Mouse (Mus musculus) thymus, adult 2 months (tissue): Measurements from ENCODE around the gene Rbms3. TPM values are rescaled to one million over a fixed set of nuclear protein-coding genes. Genes with fewer than 3 reads are reported as not detected.

Experiments used
- DNase-seq: peaks from one replicate; pipeline ENCODE4 v3.0.0; 2021
- H3K27ac ChIP-seq: fragments of 200-500 bp; 2 replicates; pipeline ENCODE4 v1.5.1; 2012; ENCODE audit warnings: low read length, control low read depth; ENCODE audit not compliant: control insufficient read depth, insufficient read depth
- H3K27me3 ChIP-seq: fragments of 200-500 bp; 2 replicates; pipeline ENCODE4 v1.6.1; 2012; ENCODE audit warnings: mild to moderate bottlenecking, low read length, moderate library complexity, mixed read lengths; ENCODE audit not compliant: control insufficient read depth, insufficient read depth
- H3K36me3 ChIP-seq: fragments of 200-500 bp; 2 replicates; pipeline ENCODE4 v1.6.1; 2012; ENCODE audit warnings: mild to moderate bottlenecking, low read length, moderate library complexity; ENCODE audit not compliant: control insufficient read depth, insufficient read depth
- H3K4me1 ChIP-seq: fragments of 200-500 bp; replicated peaks from 2 replicates; pipeline ENCODE4 v1.6.1; 2012; ENCODE audit warnings: low read length; ENCODE audit not compliant: control insufficient read depth, insufficient read depth
- H3K4me3 ChIP-seq: fragments of 200-500 bp; 2 replicates; pipeline ENCODE4 v1.5.1; 2012; ENCODE audit warnings: mild to moderate bottlenecking, low read length, control low read depth, moderate library complexity; ENCODE audit not compliant: control insufficient read depth, insufficient read depth
- CTCF ChIP-seq: fragments of 200-500 bp; IDR thresholded peaks from 2 replicates; pipeline ENCODE4 v1.5.1; 2012; ENCODE audit warnings: mild to moderate bottlenecking, control low read depth, low read length, moderate library complexity, borderline replicate concordance; ENCODE audit not compliant: control insufficient read depth, poor library complexity, insufficient read depth; ENCODE audit errors: extremely low read depth
- POLR2A ChIP-seq: fragments of 200-500 bp; IDR thresholded peaks from 2 replicates; pipeline ENCODE4 v1.6.1; 2012; ENCODE audit warnings: mild to moderate bottlenecking, low read length, control low read depth, moderate library complexity; ENCODE audit not compliant: control insufficient read depth, poor library complexity, insufficient read depth; ENCODE audit errors: extremely low read depth
- WGBS: fragments of 180-500 bp; shearing (Covaris S2); methylation state at CpG from one replicate; pipeline ENCODE4 v1.1.7; 2018; 5-methylcytosine and 5-hydroxymethylcytosine counted together
- polyA plus RNA-seq: library from polyadenylated mRNA; depleted of rRNA; stranded (reverse); fragments of >200 nt; gene quantifications from 2 replicates; pipeline ENCODE4 v1.2.3, GENCODE M21; 2012

Rbms3 gene
- polyA plus RNA-seq, 1 experiment = 10.9 TPM

GRCm38 (mm10) chr9:116791850-116792249, 837.9 kb downstream of the Rbms3 start:
- 90% methylated on average over 7 of the region's 7 CpGs for WGBS
- TF ChIP-seq POLR2A (no peak), CTCF (no peak)
- H3K4me1 ChIP-seq = no peaks in the 10 kb centered on the region
- no peak overlapping the region for H3K27ac ChIP-seq
- H3K36me3 ChIP-seq = no peaks in the 10 kb centered on the region
- DNase-seq = no peak
- H3K4me3 ChIP-seq = no peak overlapping the region
- H3K27me3 ChIP-seq = no peaks in the 10 kb centered on the region

- no peak for DNase-seq
- Histone ChIP-seq H3K4me3 (no peak overlapping the region), H3K36me3 (no peaks in the 10 kb centered on the region), H3K4me1 (no peaks in the 10 kb centered on the region), H3K27ac (no peak overlapping the region), H3K27me3 (no peaks in the 10 kb centered on the region)
- TF ChIP-seq CTCF (no peak), POLR2A (no peak)
- WGBS = 89% methylated on average over 11 of the region's 11 CpGs
These were observed 843.3 kb downstream of the Rbms3 start for GRCm38 (mm10) chr9:116786136-116787046.

DNA sequence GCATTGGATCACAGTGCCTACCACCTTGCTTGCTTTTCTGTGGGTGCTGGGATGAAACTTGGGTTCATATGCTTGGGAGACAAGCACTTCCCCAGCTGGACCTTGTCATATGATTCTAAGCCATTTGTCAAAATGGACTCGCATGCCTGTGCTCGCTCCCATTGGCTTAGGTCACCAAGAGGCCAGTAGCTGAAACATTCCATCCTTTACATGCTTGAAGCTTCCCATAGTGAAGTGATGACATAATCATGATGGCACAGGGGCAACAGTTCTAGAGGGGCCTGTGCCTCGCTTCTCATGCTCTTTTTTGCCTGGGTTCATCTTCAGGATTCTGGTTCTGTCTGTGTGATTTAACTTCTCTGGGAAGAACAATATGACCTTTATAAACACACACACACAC, 857.9 kb downstream of the Rbms3 start:
- no peak for TF ChIP-seq CTCF
- TF ChIP-seq POLR2A = no peak
- H3K4me1 ChIP-seq = no peaks in the 10 kb centered on the region
- WGBS = 88% methylated on average over 3 of the region's 3 CpGs
- H3K36me3 ChIP-seq = no peaks in the 10 kb centered on the region
- H3K27me3 ChIP-seq = no peaks in the 10 kb centered on the region
- DNase-seq = no peak
- H3K4me3 ChIP-seq = no peak overlapping the region
- H3K27ac ChIP-seq = no peak overlapping the region

GRCm38 (mm10) chr9:116769358-116770054, 860.2 kb downstream of the Rbms3 start:
- DNase-seq = no peak
- Histone ChIP-seq H3K36me3 (no peaks in the 10 kb centered on the region), H3K4me3 (no peak overlapping the region), H3K27ac (no peak overlapping the region), H3K4me1 (no peaks in the 10 kb centered on the region), H3K27me3 (no peaks in the 10 kb centered on the region)
- WGBS = 52% methylated on average over 12 of the region's 12 CpGs
- TF ChIP-seq CTCF (no peak), POLR2A (no peak)

- H3K27me3 ChIP-seq = no peaks in the 10 kb centered on the region
- H3K36me3 ChIP-seq = no peaks in the 10 kb centered on the region
- TF ChIP-seq CTCF (no peak), POLR2A (no peak)
- no peak for DNase-seq
- H3K27ac ChIP-seq = no peak overlapping the region
- H3K4me3 ChIP-seq = no peak overlapping the region
- no peaks in the 10 kb centered on the region for H3K4me1 ChIP-seq
- 56% methylated on average over 10 of the region's 10 CpGs for WGBS
These were observed 867.2 kb downstream of the Rbms3 start for GRCm38 (mm10) chr9:116762395-116763025.

DNA sequence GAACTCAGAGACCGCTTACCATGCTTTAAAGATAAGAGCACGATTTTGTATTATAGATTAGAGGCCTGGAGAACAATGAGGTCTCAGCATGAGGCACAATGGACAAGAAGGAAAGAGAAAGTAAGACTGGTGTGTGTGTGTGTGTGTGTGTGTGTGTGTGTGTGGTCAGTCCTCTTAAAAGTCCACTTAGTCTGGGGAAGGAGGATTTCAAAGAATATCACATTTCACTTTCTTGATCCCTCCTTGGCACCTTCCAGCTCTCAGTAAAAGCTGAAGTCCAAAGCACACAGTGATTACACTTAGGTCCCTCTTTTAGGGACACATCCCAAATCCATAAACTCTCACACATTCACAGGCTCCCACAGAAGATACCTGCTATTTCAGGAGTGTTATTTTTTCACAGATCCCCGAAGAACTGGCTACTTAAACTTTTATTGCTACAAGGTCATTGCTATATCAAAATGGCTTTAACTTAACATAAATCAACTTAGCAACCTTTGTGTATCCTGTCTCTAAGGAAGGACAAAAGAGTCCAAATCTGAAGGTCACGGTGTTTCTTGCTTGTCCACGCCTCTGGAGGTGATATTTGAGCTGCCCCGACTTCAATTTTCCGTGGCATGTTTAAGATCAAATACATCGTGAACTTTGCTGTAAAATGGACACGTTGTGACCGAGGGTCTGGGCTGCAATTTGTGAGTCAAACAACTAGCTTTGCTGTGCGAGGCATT, 880.7 kb downstream of the Rbms3 start:
- H3K4me1 ChIP-seq = no peaks in the 10 kb centered on the region
- no peak overlapping the region for H3K4me3 ChIP-seq
- H3K27me3 ChIP-seq = no peaks in the 10 kb centered on the region
- H3K36me3 ChIP-seq = no peaks in the 10 kb centered on the region
- H3K27ac ChIP-seq = no peak overlapping the region
- no peak for TF ChIP-seq CTCF
- TF ChIP-seq POLR2A = no peak
- 85% methylated on average over 11 of the region's 11 CpGs for WGBS
- DNase-seq = no peak
